Mouse (Mus musculus) c-Kit-negative CD71-positive TER-119-positive erythroid progenitor cells, embryonic 14.5 days (primary cell): ENCODE results near the gene Mvb12a.
"Not testable (repeated sequence)": the region's sequence is repeated elsewhere in the genome, so short reads cannot be mapped to it uniquely, and the experiment has no call there.

ENCODE experiments used
- DNase-seq: peaks from one replicate; pipeline ENCODE4 v3.0.0-alpha.2; 2013; ENCODE audit warnings: low read depth, low spot score

The Mvb12a gene

GRCm38 (mm10) chr8:71542632-71543343, at the start of gene Mvb12a:
Gene Mvb12a, plus strand, starts transcription at chr8:71542922.
- peak; percentile 87 for DNase-seq

GRCm38 (mm10) chr8:71495039-71495438, 47.7 kb upstream of the Mvb12a start:
- no peak for DNase-seq

DNA sequence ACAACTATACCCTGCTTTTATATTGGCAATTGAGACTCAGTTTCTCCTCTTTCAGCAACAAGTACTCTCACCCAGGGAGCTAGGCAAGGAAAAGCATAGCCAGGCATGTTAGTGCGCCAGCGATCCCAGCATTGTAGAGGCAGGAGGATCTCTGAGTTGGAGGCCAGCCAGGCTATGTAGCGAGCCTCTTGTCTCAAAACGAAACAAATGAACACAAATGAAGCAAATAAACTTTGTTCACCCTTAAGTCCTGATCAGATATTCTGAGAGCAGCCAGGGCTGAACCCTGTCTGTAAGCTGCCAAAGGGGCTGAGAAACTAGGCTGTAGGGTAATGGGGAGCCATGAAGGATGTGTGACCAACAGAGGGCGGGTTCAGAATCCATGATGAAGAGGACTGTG, 46.9 kb upstream of the Mvb12a start:
- no peak for DNase-seq

GRCm38 (mm10) chr8:71496481-71496880, 46.2 kb upstream of the Mvb12a start:
- no peak for DNase-seq

GRCm38 (mm10) chr8:71497077-71497645, 45.6 kb upstream of the Mvb12a start:
- DNase-seq = no peak

DNA sequence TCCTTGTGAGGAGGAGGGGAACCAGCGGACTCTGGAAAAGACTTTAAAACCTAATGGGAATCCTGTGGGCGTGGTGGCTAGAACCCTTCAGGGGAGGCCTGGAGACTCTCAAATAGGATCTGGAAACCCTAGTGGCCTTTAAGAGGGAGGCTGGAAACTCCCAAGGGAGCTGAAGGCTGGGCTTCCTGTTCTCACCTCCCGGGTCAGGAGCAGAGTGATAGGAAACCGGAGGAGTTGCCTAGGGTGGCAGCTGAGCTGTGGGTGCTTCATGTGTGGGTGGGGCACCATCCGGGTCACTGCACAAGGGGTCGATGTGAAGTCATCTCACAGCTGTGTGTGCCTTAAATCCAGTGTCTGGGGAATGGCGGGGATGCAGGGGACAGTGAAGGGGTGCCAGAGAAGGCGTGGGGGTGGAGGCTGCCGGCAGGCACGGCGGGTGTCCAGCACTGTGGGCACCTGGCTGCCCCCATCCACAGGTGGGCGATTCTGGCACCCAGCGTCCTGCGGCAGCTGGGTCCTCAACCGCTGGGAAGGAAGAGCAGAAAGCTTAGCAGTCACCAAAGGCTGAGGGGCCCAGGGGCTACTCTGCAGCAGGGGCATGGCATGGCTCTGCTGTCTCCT, 44.7 kb upstream of the Mvb12a start:
- no peak for DNase-seq

DNA sequence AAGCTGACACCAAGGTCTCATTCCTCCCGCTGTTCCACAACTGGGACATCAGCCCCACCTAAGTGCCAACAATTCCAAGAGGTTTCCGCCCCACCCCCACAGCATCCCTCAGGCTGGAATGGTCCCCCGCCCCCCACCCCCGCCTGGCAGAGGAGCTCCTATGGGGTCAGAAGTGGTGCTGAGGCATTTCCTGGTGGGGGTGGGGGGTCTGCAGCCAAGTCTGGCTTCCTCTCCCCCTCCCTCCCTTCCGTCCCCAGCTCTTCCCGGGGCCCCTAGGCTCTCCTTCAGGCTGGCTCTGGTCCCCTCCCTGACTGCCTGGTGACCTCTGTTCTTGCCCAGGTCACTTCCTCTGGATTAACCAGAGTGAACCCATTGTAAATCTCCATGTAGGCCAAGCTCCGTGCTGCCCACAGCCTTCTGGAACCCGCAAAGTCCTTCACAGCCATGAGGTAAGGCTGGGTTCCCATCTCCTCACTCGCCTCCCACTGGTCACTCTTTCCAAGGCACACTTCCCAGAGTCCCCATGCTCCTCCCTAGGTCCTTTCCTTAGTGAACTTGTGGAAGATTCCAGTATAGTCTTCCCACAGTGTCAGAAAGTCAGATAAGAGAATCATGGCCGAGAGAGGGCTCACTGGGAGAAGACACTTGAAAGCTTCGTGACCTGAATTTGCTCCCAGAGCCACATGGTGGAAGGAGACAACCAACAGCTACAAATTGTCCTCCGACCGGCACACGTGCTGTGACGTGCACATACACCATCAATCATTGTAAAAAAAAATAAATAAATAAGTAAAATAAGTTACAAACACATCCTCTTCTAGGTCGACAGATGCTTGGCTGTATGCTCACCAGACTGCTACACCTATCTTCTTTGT, 43.7 kb upstream of the Mvb12a start:
- DNase-seq = no peak

- no peak for DNase-seq
These were observed 38.4 kb upstream of the Mvb12a start for GRCm38 (mm10) chr8:71504349-71504748.

- no peak for DNase-seq
These were observed 37.4 kb upstream of the Mvb12a start for GRCm38 (mm10) chr8:71505326-71505725.

DNA sequence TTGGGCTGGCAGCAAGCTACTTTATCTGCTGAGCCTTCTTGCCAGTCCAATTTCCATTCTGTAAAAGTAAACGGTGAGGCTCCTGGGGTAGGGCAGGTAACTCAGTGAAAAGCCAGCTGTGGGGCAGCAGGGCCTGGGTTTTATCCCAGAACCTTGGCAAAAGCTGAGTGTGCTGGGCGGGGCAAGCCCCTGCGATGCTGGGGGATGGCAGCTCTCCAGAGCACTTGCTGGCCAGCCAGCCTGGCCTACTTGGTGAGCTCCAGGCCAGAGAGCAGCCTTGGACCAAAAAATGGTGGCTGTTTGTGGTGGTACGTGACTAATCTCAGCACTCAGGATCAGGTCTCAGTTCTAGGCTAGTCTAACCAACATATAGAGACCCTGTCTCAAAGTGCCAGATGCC, 36.7 kb upstream of the Mvb12a start:
- DNase-seq = no peak

DNA sequence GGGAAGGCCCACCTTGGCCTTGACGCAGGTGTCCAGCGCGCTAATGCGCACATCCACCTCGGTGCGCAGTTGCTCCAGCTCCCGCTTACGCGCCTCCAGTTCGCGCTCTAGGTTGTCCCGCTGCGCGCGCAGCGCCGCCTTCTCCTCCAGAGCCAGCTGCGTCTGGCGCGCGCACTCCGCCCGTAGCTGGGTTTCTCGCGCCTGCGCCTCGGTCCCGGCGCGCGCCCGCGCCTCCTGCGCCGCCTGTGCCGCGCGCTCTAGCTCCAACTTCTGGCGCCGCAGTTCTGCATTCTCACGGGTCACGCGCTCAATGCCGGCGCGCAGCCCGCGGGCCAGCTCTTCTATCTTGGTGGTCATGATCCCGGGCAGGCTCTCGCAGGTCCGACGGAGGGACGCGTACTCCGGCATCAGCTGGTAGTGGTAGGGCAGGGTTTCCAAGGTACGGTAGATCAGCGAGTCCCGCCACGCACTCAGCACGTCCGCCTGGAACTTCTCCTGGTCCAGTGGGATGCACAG, 35.1 kb upstream of the Mvb12a start:
- DNase-seq = no peak

DNA sequence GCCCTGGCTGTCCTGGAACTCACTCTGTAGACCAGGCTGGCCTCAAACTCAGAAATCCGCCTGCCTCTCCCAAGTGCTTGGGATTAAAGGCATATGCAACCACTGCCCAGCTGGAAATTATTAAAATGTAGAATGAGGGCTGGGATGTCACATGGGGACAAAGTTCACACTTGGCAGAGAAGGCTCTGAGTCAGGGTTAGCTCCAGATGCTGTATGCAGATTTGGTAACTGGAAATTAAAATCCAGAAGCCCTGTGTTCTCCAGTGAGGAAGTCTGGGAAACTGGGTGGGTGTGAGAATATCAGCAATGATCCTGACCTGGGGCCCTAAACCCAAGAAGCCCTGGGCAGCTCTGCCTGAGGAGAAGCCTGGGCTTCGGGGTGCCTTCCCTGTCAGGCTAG, 33.4 kb upstream of the Mvb12a start:
- no peak for DNase-seq

- no peak for DNase-seq
These were observed 31.1 kb upstream of the Mvb12a start, which contains the start of gene Plvap for GRCm38 (mm10) chr8:71511644-71512043. Gene Plvap, minus strand, starts transcription at chr8:71511752.

DNA sequence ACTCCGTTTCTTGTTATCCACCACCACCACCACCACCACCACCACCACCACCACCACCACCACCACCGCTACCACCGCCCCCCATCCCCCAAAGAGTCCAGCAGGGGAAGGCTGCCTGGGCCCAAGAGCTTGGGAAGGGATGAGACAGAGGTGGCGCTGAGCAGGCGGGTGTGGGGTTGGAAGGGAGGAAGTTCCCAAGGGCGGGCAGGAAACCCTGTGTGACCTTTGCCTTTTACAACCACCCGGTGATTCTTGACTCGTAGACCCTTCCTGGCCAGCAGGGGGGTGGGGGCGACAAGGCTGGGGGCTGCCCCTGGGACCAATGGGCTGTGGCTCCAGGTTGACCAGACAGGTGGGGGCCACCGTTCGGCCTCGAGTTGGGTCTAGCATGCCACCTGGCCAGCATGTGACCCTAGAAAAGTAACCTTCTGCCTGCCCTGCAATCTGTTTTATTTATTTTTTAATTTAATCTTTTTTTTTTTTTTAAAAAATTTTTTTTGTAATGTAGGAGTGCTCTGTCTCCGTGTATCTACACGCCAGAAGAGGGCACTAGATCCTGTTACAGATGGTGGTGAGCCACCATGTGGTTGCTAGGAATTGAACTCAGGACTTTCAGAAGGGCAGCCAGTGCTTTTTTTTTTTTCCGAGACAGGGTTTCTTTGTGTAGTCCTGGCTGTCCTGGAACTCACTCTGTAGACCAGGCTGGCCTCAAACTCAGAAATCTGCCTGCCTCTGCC, 29.5 kb upstream of the Mvb12a start:
- DNase-seq = no peak

DNA sequence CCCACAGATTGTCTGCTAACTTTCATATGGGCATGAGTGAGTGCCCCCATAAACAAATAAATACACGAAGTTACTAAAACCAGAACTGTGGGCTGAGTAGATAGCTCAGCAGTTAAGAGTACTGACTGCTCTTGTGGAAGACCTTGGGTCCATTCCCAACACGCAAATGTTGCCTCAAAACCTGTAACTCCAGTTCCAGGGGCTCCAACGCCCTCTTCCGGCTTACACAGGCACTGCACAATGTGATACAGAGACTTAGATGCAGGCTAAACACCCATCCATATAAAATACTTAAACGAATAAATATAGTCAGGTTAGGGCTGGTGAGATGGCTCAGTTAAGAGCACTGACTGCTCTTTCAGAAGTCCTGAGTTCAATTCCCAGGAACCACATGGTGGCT, 27.7 kb upstream of the Mvb12a start:
- DNase-seq = no peak

DNA sequence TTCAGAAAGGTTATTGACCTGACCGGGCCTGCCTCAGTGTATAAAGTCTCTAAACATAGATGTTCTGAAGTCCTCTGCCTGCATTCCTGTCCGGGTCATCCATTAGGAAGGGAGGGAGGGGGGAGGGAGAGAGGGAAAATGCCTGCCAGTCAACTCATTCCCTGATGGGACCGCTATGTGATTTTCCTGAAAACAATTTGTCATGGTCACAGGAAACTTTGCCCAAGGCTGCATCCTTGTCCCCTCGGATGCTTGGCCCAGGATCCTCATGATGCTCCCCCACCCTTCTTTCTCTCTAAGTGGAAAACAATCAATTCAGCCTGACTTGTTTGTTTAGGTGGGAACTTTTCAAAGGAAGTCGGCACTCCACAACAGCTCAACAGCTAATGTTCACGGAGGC, 25.9 kb upstream of the Mvb12a start:
- no peak for DNase-seq

- not testable (repeated sequence) for DNase-seq
These were observed 23.5 kb upstream of the Mvb12a start for GRCm38 (mm10) chr8:71519037-71519825.

- DNase-seq = peak; percentile 36
These were observed 21.1 kb upstream of the Mvb12a start for GRCm38 (mm10) chr8:71521634-71522033.

GRCm38 (mm10) chr8:71525226-71526050, 17.3 kb upstream of the Mvb12a start, which contains the start of gene Ccdc194:
Gene Ccdc194, minus strand, starts transcription at chr8:71525711.
- DNase-seq = no peak
